Mouse (Mus musculus) ES-E14 (cell line): Measurements from ENCODE around the gene Dlk2.

Experiments
- CHD2 ChIP-seq: IDR thresholded peaks from 2 replicates; pipeline ENCODE4 v1.6.1; 2014; ENCODE audit warnings: mild to moderate bottlenecking, low read depth, low read length, inconsistent platforms
- HCFC1 ChIP-seq: IDR thresholded peaks from 2 replicates; pipeline ENCODE4 v1.6.1; 2012; ENCODE audit warnings: low read length, inconsistent platforms, borderline replicate concordance; ENCODE audit not compliant: insufficient read depth
- ZC3H11A ChIP-seq: IDR thresholded peaks from 2 replicates; pipeline ENCODE4 v1.6.1; 2012; ENCODE audit warnings: low read depth, mild to moderate bottlenecking, inconsistent platforms, low read length, borderline replicate concordance

GRCm38 (mm10) chr17:46327906-46328534, 30.8 kb downstream of the Dlk2 start, which contains the start of gene Abcc10:
- no peak for TF ChIP-seq ZC3H11A
- no peak for TF ChIP-seq CHD2
- TF ChIP-seq HCFC1 = peak; percentile 53; the same call in 1 of the 2 replicates
